Mouse (Mus musculus) MEL (cell line): ENCODE results near the gene Olfr1392. TPM values are rescaled to one million over a fixed set of nuclear protein-coding genes. Genes with fewer than 3 reads are reported as not detected.

ENCODE experiments used
- DNase-seq: peaks from one replicate; pipeline ENCODE4 v3.0.0; 2011; ENCODE audit warnings: low read depth, low spot score
- H3K27ac ChIP-seq: 2 replicates; pipeline ENCODE4 v1.5.1; 2012; ENCODE audit warnings: low read depth, mild to moderate bottlenecking, control low read depth, low read length, moderate library complexity; ENCODE audit not compliant: control insufficient read depth
- H3K27me3 ChIP-seq, 2 experiments: fragments of 150-350 bp in 1 of 2; sonication (generic) in 1 of 2; 2 replicates each; pipeline ENCODE4 v1.6.1; 2012; ENCODE audit warnings: low read length in 2 of 2, mild to moderate bottlenecking in 2 of 2, improper control_type of control experiment in 1 of 2, moderate library complexity in 1 of 2; ENCODE audit not compliant: insufficient read depth in 2 of 2, control insufficient read depth in 1 of 2
- H3K36me3 ChIP-seq, 2 experiments: 2 replicates each; pipeline ENCODE4 v1.6.1; 2012 to 2014; ENCODE audit warnings: low read length in 2 of 2, improper control_type of control experiment in 1 of 2, inconsistent platforms in 1 of 2, mild to moderate bottlenecking in 1 of 2; ENCODE audit not compliant: insufficient read depth in 2 of 2, control insufficient read depth in 1 of 2
- H3K4me1 ChIP-seq, 2 experiments: fragments of 150-350 bp in 1 of 2; sonication (generic) in 1 of 2; 2 replicates each; pipeline ENCODE4 v1.6.1; 2012; ENCODE audit warnings: low read length in 2 of 2, improper control_type of control experiment in 1 of 2, mild to moderate bottlenecking in 1 of 2; ENCODE audit not compliant: insufficient read depth in 2 of 2, control insufficient read depth in 1 of 2
- H3K4me3 ChIP-seq, 2 experiments: fragments of 150-350 bp in 1 of 2; sonication (generic) in 1 of 2; 2 replicates each; pipeline ENCODE4 v1.5.1; 2012; ENCODE audit warnings: low read depth in 2 of 2, low read length in 2 of 2, mild to moderate bottlenecking in 2 of 2, moderate library complexity in 2 of 2, control low read depth in 1 of 2, improper control_type of control experiment in 1 of 2; ENCODE audit not compliant: control insufficient read depth in 1 of 2, insufficient read depth in 1 of 2
- H3K79me2 ChIP-seq: 2 replicates; pipeline ENCODE4 v1.6.1; 2012; ENCODE audit warnings: mild to moderate bottlenecking, low read length, moderate library complexity; ENCODE audit not compliant: control insufficient read depth, poor library complexity, insufficient read depth
- H3K9ac ChIP-seq: 2 replicates; pipeline ENCODE4 v1.6.1; 2012; ENCODE audit warnings: low read depth, mild to moderate bottlenecking, control low read depth, low read length, moderate library complexity; ENCODE audit not compliant: control insufficient read depth, poor library complexity, severe bottlenecking
- H3K9me3 ChIP-seq: fragments of 150-350 bp; sonication (generic); replicated peaks from 2 replicates; pipeline ENCODE4 v1.6.1; 2012; ENCODE audit warnings: mild to moderate bottlenecking, low read length, improper control_type of control experiment, moderate library complexity; ENCODE audit not compliant: insufficient read depth
- BHLHE40 ChIP-seq: IDR thresholded peaks from 2 replicates; pipeline ENCODE4 v1.6.1; 2012; ENCODE audit warnings: low read depth, mild to moderate bottlenecking, inconsistent platforms, low read length, improper control_type of control experiment, borderline replicate concordance
- E2F4 ChIP-seq: IDR thresholded peaks from 2 replicates; pipeline ENCODE4 v1.6.1; 2011; ENCODE audit warnings: low read depth, low read length, improper control_type of control experiment, borderline replicate concordance
- EP300 ChIP-seq, 2 experiments: IDR thresholded peaks; 2 replicates each; pipeline ENCODE4 v1.6.1; 2011; ENCODE audit warnings: improper control_type of control experiment in 2 of 2, low read length in 2 of 2, low read depth in 1 of 2, mild to moderate bottlenecking in 1 of 2
- ETS1 ChIP-seq: IDR thresholded peaks from 2 replicates; pipeline ENCODE4 v1.6.1; 2012; ENCODE audit warnings: low read depth, mild to moderate bottlenecking, inconsistent platforms, low read length, improper control_type of control experiment, moderate library complexity
- MAFK ChIP-seq: IDR thresholded peaks from 2 replicates; pipeline ENCODE4 v1.6.1; 2011; ENCODE audit warnings: low read depth, mild to moderate bottlenecking, low read length, improper control_type of control experiment, borderline replicate concordance
- MEF2A ChIP-seq: IDR thresholded peaks from 2 replicates; pipeline ENCODE4 v1.6.1; 2014; ENCODE audit warnings: low read depth, mild to moderate bottlenecking, inconsistent platforms, low read length, improper control_type of control experiment; ENCODE audit not compliant: poor library complexity, insufficient replicate concordance, severe bottlenecking; ENCODE audit errors: extremely low read depth
- MXI1 ChIP-seq: IDR thresholded peaks from 2 replicates; pipeline ENCODE4 v1.6.1; 2011; ENCODE audit warnings: mild to moderate bottlenecking, low read depth, low read length, improper control_type of control experiment
- MYB ChIP-seq: IDR thresholded peaks from 2 replicates; pipeline ENCODE4 v1.6.1; 2011; ENCODE audit warnings: mild to moderate bottlenecking, low read depth, low read length, improper control_type of control experiment
- NELFE ChIP-seq: IDR thresholded peaks from 2 replicates; pipeline ENCODE4 v1.6.1; 2011; ENCODE audit warnings: low read depth, low read length, improper control_type of control experiment
- NRF1 ChIP-seq: IDR thresholded peaks from 2 replicates; pipeline ENCODE4 v1.6.1; 2014; ENCODE audit warnings: low read depth, mild to moderate bottlenecking, inconsistent platforms, low read length, improper control_type of control experiment, moderate library complexity; ENCODE audit not compliant: poor library complexity, insufficient read depth, severe bottlenecking
- POLR2AphosphoS5 ChIP-seq: IDR thresholded peaks from 2 replicates; pipeline ENCODE4 v1.6.1; 2012; ENCODE audit warnings: low read depth, borderline replicate concordance, mild to moderate bottlenecking, inconsistent platforms, low read length, moderate library complexity, mixed read lengths
- RAD21 ChIP-seq: IDR thresholded peaks from 2 replicates; pipeline ENCODE4 v1.6.1; 2011; ENCODE audit warnings: mild to moderate bottlenecking, low read depth, low read length, improper control_type of control experiment
- SIN3A ChIP-seq: IDR thresholded peaks from 2 replicates; pipeline ENCODE4 v1.6.1; 2012; ENCODE audit warnings: low read length, improper control_type of control experiment, inconsistent platforms
- TCF12 ChIP-seq: IDR thresholded peaks from 2 replicates; pipeline ENCODE4 v1.6.1; 2014; ENCODE audit warnings: low read depth, mild to moderate bottlenecking, inconsistent platforms, low read length, improper control_type of control experiment, moderate library complexity
- UBTF ChIP-seq: IDR thresholded peaks from 2 replicates; pipeline ENCODE4 v1.6.1; 2012; ENCODE audit warnings: low read depth, mild to moderate bottlenecking, inconsistent platforms, low read length, improper control_type of control experiment, moderate library complexity, borderline replicate concordance; ENCODE audit not compliant: insufficient read depth
- USF2 ChIP-seq, 2 experiments: IDR thresholded peaks; 2 replicates each; pipeline ENCODE4 v1.6.1; 2011 to 2012; ENCODE audit warnings: improper control_type of control experiment in 2 of 2, low read length in 2 of 2, borderline replicate concordance in 1 of 2, inconsistent platforms in 1 of 2, low read depth in 1 of 2, mild to moderate bottlenecking in 1 of 2; ENCODE audit not compliant: insufficient read depth in 1 of 2
- ZNF384 ChIP-seq: IDR thresholded peaks from 2 replicates; pipeline ENCODE4 v1.6.1; 2012; ENCODE audit warnings: low read depth, mild to moderate bottlenecking, inconsistent platforms, low read length, improper control_type of control experiment
- polyA plus RNA-seq, 2 experiments: library from polyadenylated mRNA; stranded (reverse) in 1 of 2; unstranded in 1 of 2; fragments of >175 nt in 1 of 2; fragments of >200 nt in 1 of 2; gene quantifications; 2 replicates each; pipeline versions ENCODE4 v1.2.1 to v1.2.4; 2012; ENCODE audit warnings: low replicate concordance in 2 of 2, low read depth in 1 of 2; ENCODE audit not compliant: insufficient read length in 2 of 2, insufficient read depth in 1 of 2, missing spikeins in 1 of 2
- total RNA-seq: library from RNA; depleted of rRNA; stranded (reverse); fragments of 300-350 nt; gene quantifications from 2 replicates; pipeline ENCODE4 v1.2.3, GENCODE M21; 2012

Olfr1392 gene
- total and polyA plus RNA-seq, 3 experiments: not detected

DNA sequence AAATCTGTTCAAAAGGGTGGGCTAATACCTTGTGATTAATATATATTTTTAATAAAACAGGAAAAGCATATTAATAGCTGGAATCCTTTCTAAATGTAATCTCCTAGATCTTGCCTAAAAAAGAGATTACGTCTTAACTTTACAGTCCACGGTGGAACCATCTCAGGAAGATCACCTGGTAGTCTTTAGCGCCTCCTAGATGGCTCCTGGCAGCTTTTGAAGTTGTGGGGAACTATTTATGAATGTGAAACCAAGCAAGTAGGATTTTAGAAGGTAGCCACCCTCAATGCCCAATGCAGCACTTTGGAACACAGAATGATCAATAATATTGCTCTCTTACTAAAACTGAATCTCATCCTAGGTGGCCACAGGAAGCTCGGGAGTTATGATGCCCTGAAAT lies 44.2 kb upstream of the Olfr1392 start (continued):
- TF ChIP-seq ZNF384 (no peak), NRF1 (no peak), MXI1 (no peak; the same call in 1 of the 2 replicates), MYB (no peak), USF2 (IDR thresholded peaks at IDR 0.05; ENCODE audit: borderline replicate concordance in 1 of 2, insufficient read depth in 1 of 2, low read depth in 1 of 2, low read length in 2 of 2) (no peak)

DNA sequence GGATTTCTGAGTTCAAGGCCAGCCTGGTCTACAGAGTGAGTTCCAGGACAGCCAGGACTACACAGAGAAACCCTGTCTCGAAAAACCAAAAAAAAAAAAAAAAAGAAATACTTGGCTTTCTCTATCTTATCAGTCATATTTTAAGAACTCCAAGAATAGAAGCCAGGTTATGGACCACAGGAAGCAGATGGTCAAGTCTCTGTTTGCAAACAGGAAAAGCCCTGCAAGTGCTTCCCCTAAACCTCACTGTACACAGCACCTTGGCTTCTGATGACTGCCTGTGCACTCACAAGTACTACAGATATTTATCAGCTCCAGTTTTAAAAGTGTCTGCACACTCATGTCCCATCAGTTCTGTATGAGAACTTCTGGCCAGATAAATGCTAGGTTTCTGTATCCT lies 43.6 kb upstream of the Olfr1392 start:
- DNase-seq: peak; percentile 55
- TF ChIP-seq BHLHE40: peak; percentile 7; the same call in 1 of the 2 replicates
- peak; percentile 68 for TF ChIP-seq TCF12
- no peak for TF ChIP-seq UBTF
- 0 out of 2 replicates have a peak, but pooled peaks have one; percentile 6 for TF ChIP-seq MAFK
- peak; percentile 35 to 63 for TF ChIP-seq EP300 (IDR thresholded peaks at IDR 0.05; ENCODE audit: low read depth in 1 of 2, low read length in 2 of 2)
- peak; percentile 93 for TF ChIP-seq MEF2A
- TF ChIP-seq ZNF384: peak; percentile 85
- TF ChIP-seq POLR2AphosphoS5: no peak
- no peak for TF ChIP-seq NELFE
- TF ChIP-seq ETS1: peak; percentile 88
- peak; percentile 65 for TF ChIP-seq SIN3A
- no peak for TF ChIP-seq RAD21
- TF ChIP-seq E2F4: no peak
- H3K9ac ChIP-seq: no peak overlapping the region
- peaks cover 25 to 35% of the 10 kb centered on the region in 2 experiments for H3K4me1 ChIP-seq
- H3K27me3 ChIP-seq: no peaks in the 10 kb centered on the region
- no peaks in the 10 kb centered on the region for H3K9me3 ChIP-seq
- H3K79me2 ChIP-seq: no peaks in the 10 kb centered on the region
- peaks cover 0 to 39% of the 10 kb centered on the region in 2 experiments; a peak in 2 of 4 replicates for H3K36me3 ChIP-seq
- no peak overlapping the region for H3K27ac ChIP-seq
- no peak overlapping the region for H3K4me3 ChIP-seq
